7 mouse cellular contexts compared by ENCODE assay signal in genomic region chr7:119720947-119721310, GRCm38 (mm10). TPM values are rescaled to one million over a fixed set of nuclear protein-coding genes. Genes with fewer than 3 reads are reported as not detected.
A peak's percentile ranks its signal among the peaks of the same experiment; 100 is the strongest.
DNase-seq lines count a peak whose midpoint lies in the region; ATAC-seq lines count a peak whose summit lies in the region.

No protein-coding gene starts in this region.

- H3K4me2 ChIP-seq in embryonic facial prominence, embryonic 12.5 days (replicated peaks): peak overlapping the region; percentile 82
- H3K4me2 ChIP-seq in hindbrain, embryonic 12.5 days (replicated peaks): peak overlapping the region; percentile 79

- peaks cover 6% of the 10 kb centered on the region for H3K4me1 ChIP-seq in embryonic facial prominence, embryonic 12.5 days
- peaks cover 15% of the 10 kb centered on the region for H3K4me1 ChIP-seq in hindbrain, embryonic 12.5 days

- peaks cover 30% of the 10 kb centered on the region for H3K36me3 ChIP-seq in embryonic facial prominence, embryonic 12.5 days
- H3K36me3 ChIP-seq in hindbrain, embryonic 12.5 days: peaks cover 27% of the 10 kb centered on the region
- peaks cover 26% of the 10 kb centered on the region for H3K36me3 ChIP-seq in macrophage (ENCODE audit: inconsistent target)

- ATAC-seq in embryonic facial prominence, embryonic 12.5 days (ENCODE audit: insufficient number of reproducible peaks, insufficient read depth, low FRiP score, low TSS enrichment): peak; percentile 30; the same call in 1 of the 2 replicates
- ATAC-seq in hindbrain, embryonic 12.5 days (ENCODE audit: low FRiP score): peak; percentile 65

- H3K9ac ChIP-seq in embryonic facial prominence, embryonic 12.5 days: peak overlapping the region; percentile 79
- peak overlapping the region; percentile 75 for H3K9ac ChIP-seq in hindbrain, embryonic 12.5 days

- no peaks in the 10 kb centered on the region for H3K27me3 ChIP-seq in embryonic facial prominence, embryonic 12.5 days
- peaks cover 3% of the 10 kb centered on the region; the same call in 1 of the 2 replicates for H3K27me3 ChIP-seq in hindbrain, embryonic 12.5 days

- H3K27ac ChIP-seq in embryonic facial prominence, embryonic 12.5 days: peak overlapping the region; percentile 31; the same call in 1 of the 2 replicates
- no peak overlapping the region for H3K27ac ChIP-seq in hindbrain, embryonic 12.5 days
- H3K27ac ChIP-seq in macrophage: no peak overlapping the region

- no peaks in the 10 kb centered on the region for H3K9me3 ChIP-seq in embryonic facial prominence, embryonic 12.5 days
- H3K9me3 ChIP-seq in hindbrain, embryonic 12.5 days (replicated peaks): no peaks in the 10 kb centered on the region

- 13% methylated on average over 8 of the region's 8 CpGs for WGBS in embryonic facial prominence, embryonic 12.5 days
- 17% methylated on average over 8 of the region's 8 CpGs for WGBS in hindbrain, embryonic 12.5 days
- 17% methylated on average over 8 of the region's 8 CpGs for WGBS in macrophage (ENCODE audit: missing documents)

- H3K4me3 ChIP-seq in embryonic facial prominence, embryonic 12.5 days: peak overlapping the region; percentile 99
- H3K4me3 ChIP-seq in hindbrain, embryonic 12.5 days: peak overlapping the region; percentile 72
- peak overlapping the region; percentile 95 for H3K4me3 ChIP-seq in macrophage (ENCODE audit: inconsistent target)

- peaks cover 9% of the 10 kb centered on the region for H3K79me2 ChIP-seq in macrophage (ENCODE audit: inconsistent target)

- intact Hi-C loops in left cerebral cortex, postnatal 4 days (cut with DNase I): no loop called here

- peak; percentile 14 for DNase-seq in left cerebral cortex, postnatal 4 days
- DNase-seq in left cerebral cortex, adult 8-10 months (ENCODE audit: low spot score in 2 of 2): no peak
- no peak for DNase-seq in embryo, embryonic 11 days
- no peak for DNase-seq in yolk sac, embryonic 10.5 days (ENCODE audit: low spot score)

RNA-seq across cellular contexts. Expression of gene Thumpd1, which starts 0.3 kb away (rescaled TPM):
- 10 to 100 TPM; 51.0 to 54.0 TPM for total RNA-seq in left cerebral cortex, postnatal 4 days (2021)
- 10 to 100 TPM; 43.2 to 49.2 (median 48.2) TPM for total RNA-seq in left cerebral cortex, adult 8-10 months (2022)
- polyA plus RNA-seq in embryonic facial prominence, embryonic 12.5 days (2016; fragmentation: Nextera tagmentation; extraction: Ambion mirVana): 87.5 and 93.7 TPM in 2 replicates
- polyA plus RNA-seq in hindbrain, embryonic 12.5 days (2016; fragmentation: Nextera tagmentation; extraction: Ambion mirVana): 87.7 and 91.2 TPM in 2 replicates
- 10 to 100 TPM in 16 of 26 experiments, 1 to 10 TPM in 10; 3.1 to 23.4 (median 11.6) TPM for total RNA-seq in macrophage (2018; cell fraction: chromatin; rRNA removed)
- total RNA-seq in macrophage (2018; cell fraction: cytosol; rRNA removed): 10 to 100 TPM; 22.0 to 36.4 (median 27.2) TPM
- total RNA-seq in macrophage (2018; cell fraction: nucleus; rRNA removed): 10 to 100 TPM in 25 of 26 experiments, 1 to 10 TPM in 1; 8.6 to 41.0 (median 18.7) TPM
- 25.7 to 44.7 TPM (median 38.1 TPM) in 3 replicates for polyA plus RNA-seq in macrophage (2018)

RNA-seq across cellular contexts. Expression of gene Acsm4, which starts 31.1 kb away (rescaled TPM):
- total RNA-seq in left cerebral cortex, postnatal 4 days (2021): not detected
- total RNA-seq in left cerebral cortex, adult 8-10 months (2022): under 1 TPM in 1 of 4 experiments, not detected in 3; 0.23 TPM
- 3.9 and 5.3 TPM in 2 replicates for polyA plus RNA-seq in embryonic facial prominence, embryonic 12.5 days (2016; fragmentation: Nextera tagmentation; extraction: Ambion mirVana)
- polyA plus RNA-seq in hindbrain, embryonic 12.5 days (2016; fragmentation: Nextera tagmentation; extraction: Ambion mirVana): not detected in 2 replicates
- total RNA-seq in macrophage (2018; cell fraction: chromatin; rRNA removed): not detected
- not detected for total RNA-seq in macrophage (2018; cell fraction: cytosol; rRNA removed)
- not detected for total RNA-seq in macrophage (2018; cell fraction: nucleus; rRNA removed)
- polyA plus RNA-seq in macrophage (2018): not detected in 3 replicates

RNA-seq across cellular contexts. Expression of gene Acsm3, which starts 39.8 kb away (rescaled TPM):
- not detected for total RNA-seq in left cerebral cortex, postnatal 4 days (2021)
- not detected for total RNA-seq in left cerebral cortex, adult 8-10 months (2022)
- polyA plus RNA-seq in embryonic facial prominence, embryonic 12.5 days (2016; fragmentation: Nextera tagmentation; extraction: Ambion mirVana): 0.05 and 0.25 TPM in 2 replicates
- 0.14 and 0.23 TPM in 2 replicates for polyA plus RNA-seq in hindbrain, embryonic 12.5 days (2016; fragmentation: Nextera tagmentation; extraction: Ambion mirVana)
- total RNA-seq in macrophage (2018; cell fraction: chromatin; rRNA removed): not detected
- not detected for total RNA-seq in macrophage (2018; cell fraction: cytosol; rRNA removed)
- not detected for total RNA-seq in macrophage (2018; cell fraction: nucleus; rRNA removed)
- not detected in 3 replicates for polyA plus RNA-seq in macrophage (2018)
